Mouse (Mus musculus): ENCODE data around the gene Rpl13a.
A peak's percentile ranks its signal among the peaks of the same experiment; 100 is the strongest.

Rpl13a gene

DNA sequence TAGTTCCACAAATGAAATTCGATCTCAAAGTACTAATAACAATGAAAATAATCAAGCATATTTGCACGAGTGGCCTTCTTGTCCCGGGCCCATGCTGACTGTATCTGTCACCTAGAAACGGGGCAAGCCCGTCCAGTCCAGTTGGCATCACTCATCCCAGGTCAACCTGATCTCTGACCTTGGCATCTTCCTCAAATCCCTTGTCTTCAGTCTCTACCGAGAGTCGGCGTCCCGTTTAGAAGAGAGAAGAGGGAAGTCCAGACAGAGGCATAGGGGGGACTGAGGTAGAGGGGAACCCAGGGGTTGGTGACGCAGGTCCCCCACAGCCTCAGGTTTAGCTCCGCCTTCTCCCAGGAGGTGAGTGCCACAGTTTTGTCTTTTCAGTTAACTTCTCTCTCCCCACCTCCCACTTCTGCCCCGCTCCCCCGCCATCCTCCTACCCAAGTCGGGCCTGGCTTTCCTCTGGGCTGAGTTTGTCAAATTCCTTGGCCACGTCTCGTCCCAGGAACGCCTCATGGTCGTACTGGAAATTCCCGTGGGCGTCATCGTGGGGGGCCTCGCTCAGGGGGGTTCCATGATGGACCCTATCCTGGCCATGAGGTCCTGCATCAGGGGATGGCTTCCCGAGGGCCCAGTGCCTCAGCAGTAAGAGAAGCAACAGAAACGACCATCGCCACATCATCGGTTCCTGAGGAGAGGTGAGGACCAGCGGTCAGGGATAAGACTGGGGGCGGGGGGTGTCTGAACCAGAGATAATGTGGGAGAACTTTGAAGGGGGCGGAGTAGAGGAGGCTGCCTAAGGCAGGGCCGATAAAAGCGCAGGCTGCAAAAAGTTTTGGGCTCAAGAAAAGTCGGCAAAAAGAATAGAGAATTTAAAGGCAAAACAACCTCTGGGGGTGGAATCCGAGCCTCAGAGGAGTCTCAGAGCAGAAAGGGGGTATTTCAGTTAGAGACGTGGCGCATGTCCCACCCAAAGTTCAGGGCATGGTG is 37.3 kb downstream of the Rpl13a start:
- DNase-seq (ENCODE audit: low spot score in 2 of 2): no peak

DNA sequence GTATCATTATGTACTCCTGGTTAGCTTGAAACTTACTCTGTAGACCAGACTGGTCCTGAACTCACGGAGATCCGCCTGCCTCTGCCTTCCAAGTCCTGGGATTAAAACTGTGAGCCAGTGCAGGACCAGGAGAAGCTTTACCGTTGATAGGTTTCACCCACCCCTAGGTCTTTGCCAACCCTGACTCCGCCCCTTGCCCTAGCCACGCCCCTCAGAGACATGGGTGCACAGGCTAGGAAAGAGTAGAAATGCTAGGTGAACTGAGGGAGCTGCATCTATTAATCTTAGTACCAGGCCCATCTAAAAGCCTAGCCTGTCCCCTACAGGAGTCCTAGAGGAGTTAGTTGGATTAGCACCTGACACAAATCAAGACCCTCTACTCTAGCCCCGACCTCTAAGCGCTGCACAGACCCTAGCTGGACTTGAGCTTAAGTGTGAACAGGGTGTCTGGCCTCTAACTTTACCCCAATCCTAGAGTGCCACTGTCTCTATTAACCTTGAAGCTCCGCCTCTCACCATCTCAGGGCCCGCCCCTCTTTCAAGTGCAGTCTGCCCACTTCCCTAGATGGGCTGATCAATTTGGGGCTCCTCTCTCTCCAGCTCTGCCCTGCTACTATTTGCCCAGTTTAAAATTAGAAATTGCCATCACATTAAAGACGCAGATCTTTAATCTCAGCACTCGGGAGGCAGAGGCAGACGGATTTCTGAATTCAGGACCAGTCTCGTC is 38.1 kb downstream of the Rpl13a start:
- no peak for DNase-seq (ENCODE audit: low spot score in 2 of 2)

DNA sequence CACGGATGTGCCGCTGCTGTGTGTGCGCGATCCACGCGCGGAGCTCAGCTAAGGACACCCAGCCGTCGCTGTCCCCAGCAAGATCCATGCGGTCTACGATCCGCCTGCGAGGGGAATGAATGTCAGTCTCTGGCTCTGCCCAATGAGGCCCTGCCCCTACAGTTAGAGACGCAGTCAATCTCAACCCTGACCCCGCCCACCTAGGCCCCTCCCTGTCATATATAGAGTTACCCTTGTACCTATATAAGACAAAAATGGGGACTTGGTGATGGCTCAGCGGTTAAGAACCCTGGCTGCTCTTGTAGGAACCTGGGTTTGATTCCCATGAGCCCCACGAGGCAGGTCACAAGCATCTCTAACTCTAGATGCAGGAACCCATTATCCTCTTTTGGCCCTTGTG is 40.0 kb downstream of the Rpl13a start:
- no peak for DNase-seq (ENCODE audit: low spot score in 2 of 2)

DNA sequence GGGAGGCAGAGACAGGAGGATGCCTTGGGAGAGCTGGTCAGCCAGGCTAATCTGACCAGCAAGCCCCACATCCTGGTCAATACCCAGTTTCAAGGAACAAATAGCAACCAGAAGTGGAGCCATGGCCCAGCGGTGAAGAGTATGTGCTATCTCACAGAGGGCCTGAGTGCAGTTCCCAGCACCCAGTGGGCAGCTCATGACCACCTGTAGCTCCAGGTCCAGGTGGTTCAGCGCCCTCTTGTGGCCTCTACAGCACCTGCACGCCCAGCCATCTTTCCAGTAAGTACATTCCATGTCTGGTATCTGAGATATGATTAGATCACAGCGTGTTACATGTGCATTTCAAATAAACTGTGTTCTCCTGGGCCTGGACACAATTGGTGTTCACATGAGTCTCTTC is 42.5 kb downstream of the Rpl13a start:
- DNase-seq (ENCODE audit: low spot score in 2 of 2): no peak

DNA sequence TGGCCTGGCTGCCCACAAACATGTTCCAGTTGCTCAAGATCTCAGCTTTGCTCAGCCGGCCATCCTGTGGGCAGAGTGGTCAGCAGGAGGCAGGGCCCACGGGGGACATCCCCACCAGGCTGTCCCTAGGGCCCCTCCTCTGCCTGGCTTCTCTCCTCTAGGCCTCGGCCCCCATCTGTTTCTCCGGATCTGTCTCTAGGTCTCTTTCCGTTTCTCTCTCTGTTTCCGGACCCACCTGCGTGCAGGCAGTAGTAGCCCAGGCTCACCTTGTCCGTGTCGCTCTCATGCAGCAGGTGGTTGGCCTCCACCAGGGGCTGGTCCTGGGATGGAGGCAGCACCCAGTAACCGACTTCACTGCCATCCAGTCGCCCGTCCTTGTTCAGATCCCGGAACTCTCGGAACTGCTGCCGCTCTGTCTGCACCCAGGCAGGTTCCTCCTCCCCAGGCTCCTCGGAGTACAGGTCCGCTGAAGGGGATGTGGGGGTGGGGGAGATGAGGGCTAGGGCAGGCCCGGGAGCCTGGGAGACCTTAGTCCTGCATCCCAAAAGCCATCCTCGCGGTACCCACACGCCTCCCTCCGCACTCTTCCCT is 45.2 kb downstream of the Rpl13a start:
- DNase-seq (ENCODE audit: low spot score in 2 of 2): no peak

DNA sequence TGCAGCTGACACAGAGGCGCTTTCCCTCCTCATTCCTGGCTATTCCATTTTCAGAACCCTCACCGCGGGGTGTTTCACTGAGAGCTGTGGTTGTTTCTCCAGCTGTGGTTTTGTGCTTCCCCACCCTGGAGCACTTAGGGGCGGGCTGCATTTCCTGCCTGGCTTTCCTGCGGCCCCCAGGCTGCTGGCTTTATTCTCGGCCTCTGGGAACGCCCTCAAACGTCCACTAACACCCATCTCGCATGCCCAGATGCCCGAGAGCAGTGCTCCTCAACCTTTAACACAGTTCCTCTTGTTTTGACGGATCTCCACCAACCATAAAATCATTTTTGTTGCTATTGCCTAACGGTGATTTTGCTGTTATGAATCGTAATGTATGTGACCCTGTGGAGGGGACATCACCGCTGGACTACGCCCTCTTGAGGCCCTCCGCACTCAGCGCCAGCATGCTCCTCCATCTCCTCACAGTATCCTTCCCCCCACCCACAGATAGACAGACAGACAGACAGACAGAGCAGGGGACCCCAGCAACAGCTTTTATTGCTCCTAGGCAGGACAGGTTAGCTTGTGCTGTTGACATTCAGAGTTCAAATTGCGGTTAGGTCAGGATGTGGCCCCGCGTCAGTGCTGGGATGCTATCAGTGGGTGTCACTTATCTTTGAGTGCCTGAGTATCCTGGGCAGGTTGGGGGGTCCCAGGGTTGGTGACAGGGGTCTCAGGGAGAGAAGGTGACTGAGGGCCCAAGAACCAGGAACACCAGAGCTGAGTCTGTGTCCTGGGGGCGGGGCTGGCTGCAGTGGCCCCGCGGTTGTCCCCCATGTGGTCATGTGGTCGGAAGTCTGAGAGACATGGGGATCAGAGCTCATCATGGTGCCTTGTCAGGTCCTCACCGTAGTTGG is 45.9 kb downstream of the Rpl13a start:
- no peak for DNase-seq (ENCODE audit: low spot score in 2 of 2)

DNA sequence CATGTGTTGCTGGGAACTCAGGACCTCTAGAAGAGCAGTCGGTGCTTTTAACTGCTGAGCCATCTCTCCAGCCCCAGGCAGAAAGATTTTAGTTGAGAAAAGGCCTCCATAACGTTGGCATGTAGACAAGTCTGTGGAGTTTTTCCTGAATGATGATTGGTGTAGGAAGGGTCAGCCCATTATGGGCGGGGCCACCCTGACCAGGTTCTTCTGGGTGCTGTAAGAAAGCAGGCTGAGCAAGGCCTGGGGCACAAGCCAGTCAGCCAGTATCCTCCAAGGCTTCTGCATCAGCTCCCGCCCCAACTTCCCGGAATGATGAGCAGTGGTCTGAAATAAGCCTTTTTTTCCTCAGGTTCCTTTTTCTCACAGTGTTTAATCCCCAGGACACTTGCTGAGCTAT is 47.5 kb downstream of the Rpl13a start:
- no peak for DNase-seq (ENCODE audit: low spot score in 2 of 2)

DNA sequence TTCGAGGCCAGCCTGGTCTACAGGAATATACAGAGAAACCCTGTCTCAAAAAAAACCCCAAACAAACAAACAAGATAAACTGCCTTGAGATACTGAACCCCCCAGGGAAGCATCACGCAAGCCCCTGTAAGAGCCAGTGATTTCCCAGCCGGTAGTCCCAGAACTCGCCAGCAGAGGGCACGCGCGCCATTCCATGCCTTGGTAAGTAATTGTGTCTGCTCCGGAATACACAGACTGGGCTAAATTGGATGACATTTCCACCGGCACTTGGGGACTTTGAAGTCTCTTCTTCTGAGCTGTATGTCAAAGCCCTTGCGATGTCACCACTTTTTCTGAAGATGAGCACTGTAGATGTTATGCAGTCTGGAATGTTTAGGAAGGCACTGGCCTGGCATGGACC is 48.7 kb downstream of the Rpl13a start:
- peak; percentile 74 to 87 for DNase-seq (ENCODE audit: low spot score in 2 of 2)

DNA sequence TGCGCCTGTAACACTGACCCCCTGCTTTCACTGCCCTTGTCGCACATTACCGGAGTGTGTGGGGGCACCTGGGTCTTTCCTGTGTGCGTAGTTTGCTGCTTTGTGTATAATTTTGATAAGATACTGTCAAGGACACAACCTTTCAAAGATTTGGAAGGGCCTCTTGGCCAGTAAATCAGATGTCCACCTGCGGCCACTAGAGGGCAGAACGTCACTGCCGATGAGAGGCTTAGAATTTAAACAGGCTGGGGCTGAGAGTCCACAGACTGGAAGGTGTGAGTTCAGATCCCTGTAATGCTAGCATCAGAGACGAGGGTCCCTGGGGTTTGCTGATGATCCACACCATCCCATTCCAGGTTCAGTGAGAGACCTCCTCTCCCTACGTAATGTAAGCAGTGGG is 50.0 kb downstream of the Rpl13a start:
- peak in 1 of 2 experiments; percentile 60 for DNase-seq (ENCODE audit: low spot score in 2 of 2)

DNA sequence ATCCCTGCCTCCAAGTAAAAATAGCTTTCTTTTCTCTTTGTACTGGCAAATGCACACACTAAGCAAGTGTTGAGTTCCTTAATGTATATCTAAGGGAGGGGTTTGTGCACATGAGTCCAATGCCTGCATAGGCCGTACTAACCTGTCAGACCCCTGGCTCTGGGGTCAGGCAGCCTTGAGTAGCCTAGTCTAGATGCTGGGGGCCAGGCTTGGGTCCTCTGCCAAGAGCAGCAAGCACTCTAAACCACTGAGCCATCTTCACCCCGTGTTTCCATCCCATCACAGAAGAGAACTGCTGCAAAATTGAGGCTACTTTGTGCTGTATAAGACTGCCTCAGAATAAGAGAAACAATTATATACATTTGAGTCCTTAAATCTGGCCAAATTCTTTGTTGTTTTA is 50.7 kb downstream of the Rpl13a start:
- no peak for DNase-seq (ENCODE audit: low spot score in 2 of 2)

DNA sequence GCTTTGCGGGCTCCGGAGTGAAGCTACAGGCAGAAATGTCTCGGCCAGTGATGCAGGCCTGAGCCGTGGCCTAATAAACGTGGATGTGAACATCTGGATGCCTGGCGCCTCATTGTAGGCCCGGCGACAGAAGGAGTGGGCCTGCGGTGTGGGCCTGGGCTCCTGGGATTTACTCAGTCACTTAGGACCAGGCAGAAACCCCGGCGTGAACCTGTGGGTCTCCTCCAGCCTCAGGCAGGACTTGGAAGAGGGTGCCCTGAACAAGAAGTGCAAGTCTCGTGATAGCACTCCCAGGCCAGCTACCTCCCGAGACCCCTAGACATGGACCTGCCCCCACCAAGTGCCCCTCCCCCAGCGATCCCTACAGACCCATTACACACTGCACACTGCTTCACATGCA is 51.2 kb downstream of the Rpl13a start:
- no peak for DNase-seq (ENCODE audit: low spot score in 2 of 2)

DNA sequence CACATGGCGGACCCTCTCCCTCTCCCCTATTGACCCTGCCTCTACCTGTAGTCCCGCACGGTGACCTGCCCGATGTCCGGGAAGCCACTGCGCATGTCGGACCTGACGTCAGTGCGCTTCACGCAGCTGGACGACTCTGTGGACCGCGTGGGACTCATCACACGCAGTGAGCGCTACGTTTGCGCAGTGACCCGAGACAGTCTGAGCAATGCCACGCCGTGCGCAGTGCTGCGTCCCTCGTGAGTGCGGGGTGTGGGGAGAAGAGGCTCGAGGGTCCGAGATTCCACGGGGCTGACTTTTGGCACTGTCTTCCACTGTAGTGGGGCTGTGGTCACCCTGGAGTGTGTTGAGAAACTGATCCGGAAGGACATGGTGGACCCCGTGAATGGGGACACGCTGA is 52.1 kb downstream of the Rpl13a start:
- DNase-seq (ENCODE audit: low spot score in 2 of 2): no peak

All from frontal cortex, postnatal 10 days (tissue).